ENCODE assay signal across 10 mouse cellular contexts in genomic region chr12:115311956-115312355, GRCm38 (mm10).
DNase-seq lines count a peak whose midpoint lies in the region; ATAC-seq and TF ChIP-seq lines count a peak whose summit lies in the region.
"Had no signal": no experiment of that assay in that cellular context is flagged by ENCODE, and none has a peak within 500 bp of the region (broad histone marks: within the 10 kb centered on the region; RNA-seq: fewer than 3 reads in every experiment).

No protein-coding gene starts in this region.

- peak; percentile 95 for DNase-seq in 416B (ENCODE audit: low read depth)
- no peak for DNase-seq in lung, adult 2 months
- no peak for DNase-seq in cerebellum, adult 9-10 months
- DNase-seq: cerebellum, postnatal 14 days had no signal

- ATAC-seq in CD4-positive, CD25-positive, alpha-beta regulatory T cell, adult 4 months = peak; percentile 98
- peak; percentile 100 for ATAC-seq in common myeloid progenitor, adult 5-6 weeks (replicated peaks; ENCODE audit: low read depth, poor library complexity, severe bottlenecking)
- ATAC-seq in megakaryocyte progenitor cell, adult 5-6 weeks (replicated peaks; ENCODE audit: poor library complexity) = peak; percentile 100
- no peak for ATAC-seq in cerebellum, adult (ENCODE audit: insufficient number of reproducible peaks, low FRiP score, low TSS enrichment)
- ATAC-seq: hindbrain, embryonic 16.5 days had no signal

- no peak overlapping the region for H3K4me3 ChIP-seq in lung, adult 2 months (replicated peaks; ENCODE audit: extremely low read depth, low read depth, low read length)
- H3K4me3 ChIP-seq: heart, embryonic 10.5 days had no signal

- no peaks in the 10 kb centered on the region for H3K4me1 ChIP-seq in lung, adult 2 months (ENCODE audit: control insufficient read depth, insufficient read depth, low read length)
- H3K4me1 ChIP-seq: heart, embryonic 10.5 days had no signal

- TF ChIP-seq POLR2A in lung, adult 2 months (IDR thresholded peaks at IDR 0.05; ENCODE audit: borderline replicate concordance, extremely low read depth, low read depth, low read length) = no peak

- no peak for TF ChIP-seq CTCF in lung, adult 2 months (IDR thresholded peaks at IDR 0.05; ENCODE audit: insufficient read depth, low read length)
